Mouse (Mus musculus) midbrain, embryonic 14.5 days (tissue): ENCODE measurements at regions not wholly inside any gene's neighbourhood (a gene's known extent, or its start where the extent isn't known, plus 50 kb on each side); places are given as distances from the start of the nearest gene placed in this dataset.

Source experiments
- ATAC-seq: fragments of 200-750 bp; cut with Nextera tagmentation; 2 replicates; pipeline ENCODE4 v1.8.0; 2017; ENCODE audit warnings: moderate number of reproducible peaks, moderate library complexity; ENCODE audit not compliant: low FRiP score, low TSS enrichment
- DNase-seq: peaks from one replicate; pipeline ENCODE4 v3.0.0-alpha.2; 2015
- H3K27ac ChIP-seq: fragments of 300-500 bp; sonication (generic); replicated peaks from 2 replicates; pipeline ENCODE4 v1.5.1; 2014; ENCODE audit warnings: mild to moderate bottlenecking, low read depth, low read length, moderate library complexity
- H3K27me3 ChIP-seq: fragments of 300-500 bp; sonication (generic); 2 replicates; pipeline ENCODE4 v1.6.1; 2014; ENCODE audit warnings: low read length, control low read depth, mixed read lengths; ENCODE audit not compliant: control insufficient read depth, insufficient read depth
- H3K36me3 ChIP-seq: fragments of 300-500 bp; sonication (generic); 2 replicates; pipeline ENCODE4 v1.6.1; 2014; ENCODE audit warnings: low read length, control low read depth; ENCODE audit not compliant: control insufficient read depth, insufficient read depth
- H3K4me1 ChIP-seq: fragments of 300-500 bp; sonication (generic); 2 replicates; pipeline ENCODE4 v1.6.1; 2014; ENCODE audit warnings: mild to moderate bottlenecking, antibody characterized with exemption, low read length, control low read depth; ENCODE audit not compliant: control insufficient read depth, insufficient read depth
- H3K4me2 ChIP-seq: fragments of 300-500 bp; sonication (generic); 2 replicates; pipeline ENCODE4 v1.6.1; 2014; ENCODE audit warnings: mild to moderate bottlenecking, low read length, moderate library complexity
- H3K4me3 ChIP-seq: fragments of 300-500 bp; sonication (generic); replicated peaks from 2 replicates; pipeline ENCODE4 v1.5.1; 2014; ENCODE audit warnings: low read depth, low read length
- H3K9ac ChIP-seq: fragments of 300-500 bp; sonication (generic); replicated peaks from 2 replicates; pipeline ENCODE4 v1.6.1; 2014; ENCODE audit warnings: mild to moderate bottlenecking, low read length, moderate library complexity
- H3K9me3 ChIP-seq: fragments of 300-500 bp; sonication (generic); 2 replicates; pipeline ENCODE4 v1.6.1; 2016; ENCODE audit warnings: low read length, control low read depth, mixed read lengths; ENCODE audit not compliant: control insufficient read depth
- WGBS: fragments of 180-500 bp; shearing (Covaris S2); extraction: QIAGEN DNeasy Blood & Tissue Kit; methylation state at CpG from one replicate; pipeline ENCODE4 v1.1.7; 2014; 5-methylcytosine and 5-hydroxymethylcytosine counted together

- DNase-seq (peak; percentile 72), ATAC-seq (no peak; the same call in 1 of the 2 replicates)
- WGBS: 25% methylated on average over 23 of the region's 23 CpGs
- peak overlapping the region; percentile 42 for H3K4me2 ChIP-seq
- 0 out of 2 replicates have a peak overlapping the region, but pooled peaks have one; percentile 8 for H3K4me3 ChIP-seq
- H3K36me3 ChIP-seq: no peaks in the 10 kb centered on the region
- no peak overlapping the region; the same call in 1 of the 2 replicates for H3K9ac ChIP-seq
- peaks cover 6% of the 10 kb centered on the region; the same call in 1 of the 2 replicates for H3K4me1 ChIP-seq
- H3K9me3 ChIP-seq: no peaks in the 10 kb centered on the region
- H3K27me3 ChIP-seq: 0 out of 2 replicates have a peak, but pooled peaks cover 4% of the 10 kb centered on the region
- H3K27ac ChIP-seq: peak overlapping the region; percentile 61
Measured at GRCm38 (mm10) chr11:114165656-114166362, 99.0 kb upstream of the Sdk2 start.

- Histone ChIP-seq H3K27ac (no peak overlapping the region), H3K36me3 (no peaks in the 10 kb centered on the region), H3K4me2 (no peak overlapping the region), H3K4me1 (no peaks in the 10 kb centered on the region), H3K4me3 (no peak overlapping the region), H3K9me3 (no peaks in the 10 kb centered on the region), H3K27me3 (no peaks in the 10 kb centered on the region), H3K9ac (no peak overlapping the region)
- DNase-seq (no peak), ATAC-seq (no peak)
- 91% methylated on average over 15 of the region's 15 CpGs for WGBS
Measured at GRCm38 (mm10) chr11:114152716-114153115, 85.9 kb upstream of the Sdk2 start.

GRCm38 (mm10) chr11:114146334-114146733, 79.5 kb upstream of the Sdk2 start:
- ATAC-seq (no peak), DNase-seq (peak; percentile 39)
- H3K27ac ChIP-seq: no peak overlapping the region
- H3K4me1 ChIP-seq: no peaks in the 10 kb centered on the region
- no peak overlapping the region for H3K4me2 ChIP-seq
- H3K4me3 ChIP-seq: no peak overlapping the region
- no peak overlapping the region for H3K9ac ChIP-seq
- H3K9me3 ChIP-seq: no peaks in the 10 kb centered on the region
- H3K36me3 ChIP-seq: no peaks in the 10 kb centered on the region
- 45% methylated on average over 5 of the region's 5 CpGs for WGBS
- no peaks in the 10 kb centered on the region for H3K27me3 ChIP-seq

GRCm38 (mm10) chr11:114129270-114129669, 62.4 kb upstream of the Sdk2 start:
- Histone ChIP-seq H3K27ac (no peak overlapping the region), H3K4me2 (no peak overlapping the region), H3K9ac (no peak overlapping the region), H3K27me3 (no peaks in the 10 kb centered on the region), H3K9me3 (no peaks in the 10 kb centered on the region), H3K36me3 (no peaks in the 10 kb centered on the region), H3K4me1 (peaks cover 5% of the 10 kb centered on the region; the same call in 1 of the 2 replicates), H3K4me3 (no peak overlapping the region)
- 58% methylated on average over 8 of the region's 8 CpGs for WGBS
- ATAC-seq (no peak), DNase-seq (no peak)

- no peak for DNase-seq
- Histone ChIP-seq H3K4me1 (peaks cover 5% of the 10 kb centered on the region; the same call in 1 of the 2 replicates), H3K27ac (no peak overlapping the region), H3K9ac (no peak overlapping the region), H3K36me3 (no peaks in the 10 kb centered on the region), H3K4me2 (no peak overlapping the region), H3K4me3 (no peak overlapping the region), H3K9me3 (no peaks in the 10 kb centered on the region), H3K27me3 (no peaks in the 10 kb centered on the region)
- ATAC-seq: no peak
- WGBS: 83% methylated on average over 8 of the region's 8 CpGs
Measured at GRCm38 (mm10) chr11:114128841-114129240, 62.0 kb upstream of the Sdk2 start.

- Histone ChIP-seq H3K4me2 (no peak overlapping the region), H3K27ac (no peak overlapping the region), H3K36me3 (no peaks in the 10 kb centered on the region), H3K9ac (no peak overlapping the region), H3K9me3 (no peaks in the 10 kb centered on the region), H3K27me3 (no peaks in the 10 kb centered on the region), H3K4me1 (peaks cover 5% of the 10 kb centered on the region; the same call in 1 of the 2 replicates), H3K4me3 (no peak overlapping the region)
- DNase-seq (no peak), ATAC-seq (no peak)
- 28% methylated on average over 8 of the region's 8 CpGs for WGBS
Measured at GRCm38 (mm10) chr11:114127426-114127825, 60.6 kb upstream of the Sdk2 start.

GRCm38 (mm10) chr11:114122175-114122574, 55.3 kb upstream of the Sdk2 start:
- ATAC-seq: no peak
- H3K4me1 ChIP-seq: peaks cover 11% of the 10 kb centered on the region; the same call in 1 of the 2 replicates
- H3K36me3 ChIP-seq: no peaks in the 10 kb centered on the region
- peak; percentile 62 for DNase-seq
- H3K27ac ChIP-seq: peak overlapping the region; percentile 54
- H3K27me3 ChIP-seq: no peaks in the 10 kb centered on the region
- no peak overlapping the region for H3K9ac ChIP-seq
- 35% methylated on average over 12 of the region's 13 CpGs for WGBS
- no peak overlapping the region for H3K4me2 ChIP-seq
- no peak overlapping the region for H3K4me3 ChIP-seq
- H3K9me3 ChIP-seq: no peaks in the 10 kb centered on the region

- Histone ChIP-seq H3K4me3 (no peak overlapping the region), H3K27ac (0 out of 2 replicates have a peak overlapping the region, but pooled peaks have one; percentile 5), H3K4me2 (no peak overlapping the region), H3K36me3 (no peaks in the 10 kb centered on the region), H3K27me3 (no peaks in the 10 kb centered on the region), H3K4me1 (peaks cover 11% of the 10 kb centered on the region; the same call in 1 of the 2 replicates), H3K9ac (no peak overlapping the region), H3K9me3 (no peaks in the 10 kb centered on the region)
- WGBS: 62% methylated on average over 9 of the region's 9 CpGs
- no peak for DNase-seq
- no peak for ATAC-seq
Measured at GRCm38 (mm10) chr11:114119135-114119534, 52.3 kb upstream of the Sdk2 start.
